Comparison of ENCODE assay signal across 8 mouse cellular contexts in genomic region chr12:80130558-80131358, GRCm38 (mm10). TPM values are rescaled to one million over a fixed set of nuclear protein-coding genes. Genes with fewer than 3 reads are reported as not detected.
DNase-seq lines count a peak whose midpoint lies in the region; ATAC-seq and TF ChIP-seq lines count a peak whose summit lies in the region.

No protein-coding gene starts in this region.

- ATAC-seq in lung, embryonic 16.5 days (ENCODE audit: low read depth) = peak; percentile 80
- ATAC-seq in hindbrain, postnatal 0 days = peak; percentile 61
- ATAC-seq in liver, embryonic 12.5 days = peak; percentile 69
- peak; percentile 70; the same call in 1 of the 2 replicates for ATAC-seq in neural tube, embryonic 12.5 days (ENCODE audit: low FRiP score, low read depth)

- H3K9me3 ChIP-seq in lung, embryonic 16.5 days (ENCODE audit: control insufficient read depth, low read length) = no peaks in the 10 kb centered on the region
- no peaks in the 10 kb centered on the region for H3K9me3 ChIP-seq in forebrain, embryonic 10.5 days
- H3K9me3 ChIP-seq in hindbrain, postnatal 0 days (ENCODE audit: low read length) = no peaks in the 10 kb centered on the region
- no peaks in the 10 kb centered on the region for H3K9me3 ChIP-seq in liver, embryonic 12.5 days (replicated peaks)
- H3K9me3 ChIP-seq in neural tube, embryonic 12.5 days = no peaks in the 10 kb centered on the region

- WGBS in lung, embryonic 16.5 days = 8% methylated on average over 5 of the region's 6 CpGs
- WGBS in forebrain, embryonic 10.5 days = 8% methylated on average over 6 of the region's 6 CpGs
- 6% methylated on average over 6 of the region's 6 CpGs for WGBS in hindbrain, postnatal 0 days
- 14% methylated on average over 6 of the region's 6 CpGs for WGBS in liver, embryonic 12.5 days (ENCODE audit: insufficient replicate concordance)
- 5% methylated on average over 6 of the region's 6 CpGs for WGBS in neural tube, embryonic 12.5 days

- DNase-seq in lung, postnatal 14 days = no peak
- peak; percentile 64 for DNase-seq in forebrain, embryonic 10.5 days (ENCODE audit: extremely low spot score, low spot score)
- DNase-seq in hindbrain, postnatal 0 days (ENCODE audit: low spot score) = peak; percentile 61
- DNase-seq in cerebellum, adult 8-10 months = no peak
- DNase-seq in gastrocnemius, postnatal 4 days (ENCODE audit: low spot score in 2 of 2) = no peak

- peak overlapping the region; percentile 99 for H3K27ac ChIP-seq in lung, embryonic 16.5 days (ENCODE audit: low read length)
- H3K27ac ChIP-seq in forebrain, embryonic 10.5 days = peak overlapping the region; percentile 99
- H3K27ac ChIP-seq in hindbrain, postnatal 0 days = peak overlapping the region; percentile 98
- H3K27ac ChIP-seq in liver, embryonic 12.5 days = peak overlapping the region; percentile 86
- peak overlapping the region; percentile 47 for H3K27ac ChIP-seq in neural tube, embryonic 12.5 days

- H3K4me2 ChIP-seq in lung, embryonic 16.5 days (ENCODE audit: low read depth, low read length) = peak overlapping the region; percentile 75
- H3K4me2 ChIP-seq in hindbrain, postnatal 0 days (ENCODE audit: low read depth, low read length) = peak overlapping the region; percentile 60
- H3K4me2 ChIP-seq in liver, embryonic 12.5 days = peak overlapping the region; percentile 80
- H3K4me2 ChIP-seq in neural tube, embryonic 12.5 days (replicated peaks) = peak overlapping the region; percentile 36

- peak overlapping the region; percentile 92 for H3K9ac ChIP-seq in lung, embryonic 16.5 days (ENCODE audit: low read length)
- no peak overlapping the region; the same call in 1 of the 2 replicates for H3K9ac ChIP-seq in hindbrain, postnatal 0 days (replicated peaks; ENCODE audit: low read length)
- H3K9ac ChIP-seq in liver, embryonic 12.5 days = peak overlapping the region; percentile 80
- H3K9ac ChIP-seq in neural tube, embryonic 12.5 days = peak overlapping the region; percentile 30; the same call in 1 of the 2 replicates

- H3K4me3 ChIP-seq in lung, embryonic 16.5 days (ENCODE audit: low read length) = peak overlapping the region; percentile 3; the same call in 1 of the 2 replicates
- peak overlapping the region; percentile 66 for H3K4me3 ChIP-seq in forebrain, embryonic 10.5 days
- peak overlapping the region; percentile 60; the same call in 1 of the 2 replicates for H3K4me3 ChIP-seq in hindbrain, postnatal 0 days (ENCODE audit: low read length)
- H3K4me3 ChIP-seq in liver, embryonic 12.5 days = no peak overlapping the region
- H3K4me3 ChIP-seq in neural tube, embryonic 12.5 days = no peak overlapping the region

- no peaks in the 10 kb centered on the region for H3K36me3 ChIP-seq in lung, embryonic 16.5 days (ENCODE audit: control insufficient read depth, insufficient read depth, low read length)
- peaks cover 12% of the 10 kb centered on the region; the same call in 1 of the 2 replicates for H3K36me3 ChIP-seq in forebrain, embryonic 10.5 days (replicated peaks)
- H3K36me3 ChIP-seq in hindbrain, postnatal 0 days (ENCODE audit: insufficient read depth, low read length) = no peaks in the 10 kb centered on the region
- H3K36me3 ChIP-seq in liver, embryonic 12.5 days = peaks cover 14% of the 10 kb centered on the region
- H3K36me3 ChIP-seq in neural tube, embryonic 12.5 days = 0 out of 2 replicates have a peak, but pooled peaks cover 3% of the 10 kb centered on the region

- peaks cover 29% of the 10 kb centered on the region for H3K4me1 ChIP-seq in lung, embryonic 16.5 days (replicated peaks; ENCODE audit: control insufficient read depth, insufficient read depth, low read length)
- peaks cover 42% of the 10 kb centered on the region for H3K4me1 ChIP-seq in forebrain, embryonic 10.5 days
- peaks cover 23% of the 10 kb centered on the region for H3K4me1 ChIP-seq in hindbrain, postnatal 0 days (ENCODE audit: insufficient read depth, low read length)
- H3K4me1 ChIP-seq in liver, embryonic 12.5 days = peaks cover 48% of the 10 kb centered on the region
- H3K4me1 ChIP-seq in neural tube, embryonic 12.5 days = peaks cover 33% of the 10 kb centered on the region

- no peaks in the 10 kb centered on the region for H3K27me3 ChIP-seq in lung, embryonic 16.5 days (ENCODE audit: control insufficient read depth, insufficient read depth, low read depth, low read length)
- H3K27me3 ChIP-seq in forebrain, embryonic 10.5 days (ENCODE audit: poor library complexity, severe bottlenecking) = peaks cover 12% of the 10 kb centered on the region
- no peaks in the 10 kb centered on the region for H3K27me3 ChIP-seq in hindbrain, postnatal 0 days (ENCODE audit: insufficient read depth, low read length)
- H3K27me3 ChIP-seq in liver, embryonic 12.5 days (replicated peaks) = no peaks in the 10 kb centered on the region
- no peaks in the 10 kb centered on the region for H3K27me3 ChIP-seq in neural tube, embryonic 12.5 days (replicated peaks)

- no peak for TF ChIP-seq CTCF in hindbrain, postnatal 0 days (IDR thresholded peaks at IDR 0.05; ENCODE audit: low read depth)

RNA-seq across cellular contexts. Expression of gene Zfp36l1, which starts 17.9 kb away (rescaled TPM):
- polyA plus RNA-seq in lung, embryonic 16.5 days (2015; fragmentation: Nextera tagmentation; extraction: Ambion mirVana) = 131 and 152 TPM in 2 replicates
- 121 and 129 TPM in 2 replicates for polyA plus RNA-seq in forebrain, embryonic 10.5 days (2016; fragmentation: Nextera tagmentation; extraction: Ambion mirVana)
- total RNA-seq in hindbrain, postnatal 0 days (2014; rRNA removed) = 61.8 and 69.5 TPM in 2 replicates
- 64.6 and 65.9 TPM in 2 replicates for polyA plus RNA-seq in hindbrain, postnatal 0 days (2015; fragmentation: Nextera tagmentation; extraction: Ambion mirVana)
- polyA plus RNA-seq in liver, embryonic 12.5 days (2016; fragmentation: Nextera tagmentation; extraction: Ambion mirVana) = 23.9 and 24.2 TPM in 2 replicates
- 72.3 and 73.0 TPM in 2 replicates for polyA plus RNA-seq in neural tube, embryonic 12.5 days (2016; fragmentation: Nextera tagmentation; extraction: Ambion mirVana)
- 100 to 1,000 TPM; 132 to 157 TPM for total RNA-seq in gastrocnemius, postnatal 4 days (2021)

Comparison
In these comparisons a context has a peak if more than half of its experiments do, and no peak if none do; other contexts are left out.
1. H3K27ac ChIP-seq: peak in every context shown above with its lines; median percentile 99 in lung, embryonic 16.5 days; 99 in forebrain, embryonic 10.5 days; 98 in hindbrain, postnatal 0 days; 86 in liver, embryonic 12.5 days; 47 in neural tube, embryonic 12.5 days.
2. H3K4me3 ChIP-seq: peak in lung, embryonic 16.5 days (single experiment), forebrain, embryonic 10.5 days (single experiment) and hindbrain, postnatal 0 days (single experiment); none in liver, embryonic 12.5 days (single experiment) and neural tube, embryonic 12.5 days (single experiment).
3. DNase-seq: peak in forebrain, embryonic 10.5 days (single experiment) and hindbrain, postnatal 0 days (single experiment); none in lung, postnatal 14 days (single experiment), cerebellum, adult 8-10 months (single experiment) and gastrocnemius, postnatal 4 days (0 of 2).
4. Peak in every context shown above with its lines, with median percentiles within 50 percentile points of each other: ATAC-seq and H3K4me2 ChIP-seq.